Mouse (Mus musculus) embryonic facial prominence, embryonic 12.5 days (tissue): ENCODE results near the gene Gpbar1. TPM values are rescaled to one million over a fixed set of nuclear protein-coding genes. Genes with fewer than 3 reads are reported as not detected.
A peak's percentile ranks its signal among the peaks of the same experiment; 100 is the strongest.
"Not testable (repeated sequence)": the region's sequence is repeated elsewhere in the genome, so short reads cannot be mapped to it uniquely, and the experiment has no call there.

Experiments used
- ATAC-seq: fragments of 200-750 bp; cut with Nextera tagmentation; 2 replicates; pipeline ENCODE4 v1.8.0; 2017; ENCODE audit not compliant: insufficient number of reproducible peaks, insufficient read depth, low FRiP score, low TSS enrichment
- H3K27ac ChIP-seq: fragments of 300-500 bp; sonication (generic); 2 replicates; pipeline ENCODE4 v1.5.1; 2016; ENCODE audit warnings: mild to moderate bottlenecking
- H3K27me3 ChIP-seq: fragments of 300-500 bp; sonication (generic); 2 replicates; pipeline ENCODE4 v1.6.1; 2016; ENCODE audit warnings: mild to moderate bottlenecking, moderate library complexity
- H3K36me3 ChIP-seq: fragments of 300-500 bp; sonication (generic); 2 replicates; pipeline ENCODE4 v1.6.1; 2016; ENCODE audit warnings: mild to moderate bottlenecking
- H3K4me1 ChIP-seq: fragments of 300-500 bp; sonication (generic); 2 replicates; pipeline ENCODE4 v1.6.1; 2016
- H3K4me2 ChIP-seq: fragments of 300-500 bp; sonication (generic); replicated peaks from 2 replicates; pipeline ENCODE4 v1.6.1; 2016; ENCODE audit warnings: mild to moderate bottlenecking, moderate library complexity
- H3K4me3 ChIP-seq: fragments of 300-500 bp; sonication (generic); 2 replicates; pipeline ENCODE4 v1.5.1; 2016; ENCODE audit warnings: mild to moderate bottlenecking
- H3K9ac ChIP-seq: fragments of 300-500 bp; sonication (generic); 2 replicates; pipeline ENCODE4 v1.6.1; 2016; ENCODE audit warnings: mild to moderate bottlenecking, moderate library complexity
- H3K9me3 ChIP-seq: fragments of 300-500 bp; sonication (generic); 2 replicates; pipeline ENCODE4 v1.6.1; 2016; ENCODE audit warnings: mild to moderate bottlenecking, moderate library complexity
- WGBS: fragments of 180-500 bp; shearing (Covaris S2); methylation state at CpG from one replicate; pipeline ENCODE4 v1.1.7; 2016; 5-methylcytosine and 5-hydroxymethylcytosine counted together
- polyA plus RNA-seq: library from polyadenylated mRNA; unstranded; fragments of >200 nt; fragmentation: Nextera tagmentation; extraction: Ambion mirVana; gene quantifications from 2 replicates; pipeline ENCODE4 v1.2.1, GENCODE M21; 2016

Gene Gpbar1
- polyA plus RNA-seq, 1 experiment from 2014 or later = not detected

DNA sequence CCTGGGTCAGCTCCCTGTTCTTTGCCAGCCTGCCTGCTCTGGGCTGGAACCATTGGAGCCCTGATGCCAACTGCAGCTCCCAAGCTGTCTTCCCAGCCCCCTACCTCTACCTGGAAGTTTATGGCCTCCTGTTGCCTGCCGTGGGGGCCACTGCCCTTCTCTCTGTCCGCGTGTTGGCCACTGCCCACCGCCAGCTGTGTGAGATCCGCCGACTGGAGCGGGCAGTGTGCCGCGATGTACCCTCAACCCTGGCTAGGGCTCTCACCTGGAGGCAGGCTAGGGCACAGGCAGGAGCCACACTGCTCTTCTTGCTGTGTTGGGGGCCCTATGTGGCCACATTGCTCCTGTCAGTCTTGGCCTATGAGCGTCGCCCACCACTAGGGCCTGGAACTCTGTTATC, 638 bp downstream of the Gpbar1 start:
- H3K27me3 ChIP-seq = no peaks in the 10 kb centered on the region
- no peak overlapping the region for H3K9ac ChIP-seq
- H3K4me3 ChIP-seq = no peak overlapping the region
- H3K36me3 ChIP-seq = peaks cover 48% of the 10 kb centered on the region
- no peaks in the 10 kb centered on the region for H3K9me3 ChIP-seq
- WGBS = 89% methylated on average over 11 of the region's 11 CpGs
- H3K27ac ChIP-seq = no peak overlapping the region
- ATAC-seq = no peak
- H3K4me2 ChIP-seq = no peak overlapping the region
- H3K4me1 ChIP-seq = peaks cover 20% of the 10 kb centered on the region

DNA sequence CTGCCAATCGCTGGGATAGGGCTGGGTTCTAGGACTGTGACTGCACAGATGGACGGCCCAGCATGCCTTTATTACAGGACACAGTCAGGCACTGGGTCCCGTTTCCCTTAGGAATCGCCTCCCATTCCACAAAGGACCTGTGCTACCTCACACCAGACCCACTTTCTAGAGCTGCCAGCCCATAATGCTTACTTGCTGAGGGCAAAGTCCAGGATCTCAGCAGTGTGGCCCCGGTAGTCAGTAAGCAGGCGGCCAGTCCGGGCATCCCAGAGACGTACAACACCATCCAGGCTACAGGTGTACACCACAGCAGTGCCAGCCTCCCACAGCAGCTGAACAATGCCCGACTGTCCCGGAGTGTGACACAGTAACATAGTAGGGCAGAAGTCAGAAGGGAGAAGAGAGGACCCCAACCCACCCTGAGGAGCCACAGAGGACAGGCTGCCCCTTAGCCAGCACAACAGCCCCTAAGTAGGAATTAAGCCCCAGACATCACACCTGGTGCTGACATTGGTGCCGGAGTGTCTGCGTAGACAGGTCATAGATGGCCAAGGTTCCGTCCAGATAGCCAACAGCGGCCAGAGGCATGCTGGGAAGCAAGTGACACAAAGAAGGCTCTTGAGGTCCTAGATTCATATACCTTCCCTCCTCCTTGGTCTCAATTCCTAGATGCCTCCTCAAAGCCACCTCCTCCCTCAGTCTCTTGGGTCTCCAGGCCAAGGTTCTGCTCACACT, 2.4 kb downstream of the Gpbar1 start:
- Histone ChIP-seq H3K4me1 (peaks cover 11% of the 10 kb centered on the region), H3K36me3 (peaks cover 48% of the 10 kb centered on the region), H3K27ac (no peak overlapping the region), H3K9ac (no peak overlapping the region), H3K4me3 (no peak overlapping the region), H3K27me3 (no peaks in the 10 kb centered on the region), H3K9me3 (no peaks in the 10 kb centered on the region), H3K4me2 (no peak overlapping the region)
- WGBS = 90% methylated on average over 14 of the region's 14 CpGs
- no peak for ATAC-seq

GRCm38 (mm10) chr1:74281372-74281771, 3.0 kb downstream of the Gpbar1 start:
- WGBS = 90% methylated on average over 2 of the region's 2 CpGs

GRCm38 (mm10) chr1:74281886-74282285, 3.5 kb downstream of the Gpbar1 start:
- Histone ChIP-seq H3K4me3 (no peak overlapping the region), H3K27me3 (no peaks in the 10 kb centered on the region), H3K27ac (no peak overlapping the region), H3K36me3 (peaks cover 48% of the 10 kb centered on the region), H3K4me2 (no peak overlapping the region), H3K9ac (no peak overlapping the region), H3K4me1 (peaks cover 10% of the 10 kb centered on the region), H3K9me3 (no peaks in the 10 kb centered on the region)
- WGBS = 95% methylated on average over 8 of the region's 8 CpGs
- no peak for ATAC-seq

More at GRCm38 (mm10) chr1:74281372-74281771, 3.0 kb downstream of the Gpbar1 start:
- no peak overlapping the region for H3K9ac ChIP-seq
- no peak for ATAC-seq
- H3K27me3 ChIP-seq = no peaks in the 10 kb centered on the region
- H3K4me1 ChIP-seq = peaks cover 10% of the 10 kb centered on the region
- no peak overlapping the region for H3K27ac ChIP-seq
- H3K4me3 ChIP-seq = no peak overlapping the region
- no peak overlapping the region for H3K4me2 ChIP-seq
- peaks cover 48% of the 10 kb centered on the region for H3K36me3 ChIP-seq
- no peaks in the 10 kb centered on the region for H3K9me3 ChIP-seq

DNA sequence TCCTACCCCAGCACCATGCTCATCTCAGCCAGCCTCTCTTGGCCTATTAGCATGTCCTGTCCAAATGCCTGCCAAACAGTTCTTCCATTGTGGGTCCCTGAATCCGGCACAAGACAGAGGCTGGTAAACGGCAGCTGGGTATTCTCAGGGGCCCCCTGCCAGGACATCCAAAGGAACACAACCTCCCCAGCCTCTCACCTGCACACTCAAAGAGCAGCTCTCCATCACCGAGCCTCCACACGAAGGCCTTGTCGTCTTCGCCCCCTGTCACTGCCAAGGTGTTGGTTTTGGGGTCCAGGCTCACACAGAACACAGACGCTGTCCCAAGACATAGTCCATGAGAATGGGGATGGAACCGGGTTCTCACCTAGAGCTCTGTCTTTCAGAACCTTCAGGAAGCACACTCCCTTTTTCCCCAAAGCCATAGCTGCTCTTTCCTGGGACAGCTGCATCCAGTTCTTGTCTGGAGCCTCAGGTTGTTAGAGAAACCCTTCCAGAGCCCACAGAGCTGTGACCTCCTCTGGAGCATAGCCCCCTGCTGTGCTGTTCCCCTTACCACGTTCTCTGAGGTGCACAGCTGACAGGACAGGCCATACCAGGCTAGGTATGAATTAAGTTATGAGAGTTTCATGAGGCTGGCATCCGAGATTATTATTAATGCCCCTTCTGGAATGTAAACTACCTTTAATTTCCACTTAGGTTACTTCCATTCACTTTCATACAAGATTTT, 4.7 kb downstream of the Gpbar1 start:
- Histone ChIP-seq H3K9me3 (no peaks in the 10 kb centered on the region), H3K4me2 (0 out of 2 replicates have a peak overlapping the region, but pooled peaks have one; percentile 7), H3K9ac (no peak overlapping the region), H3K4me1 (peaks cover 10% of the 10 kb centered on the region), H3K27ac (no peak overlapping the region), H3K27me3 (no peaks in the 10 kb centered on the region), H3K4me3 (no peak overlapping the region), H3K36me3 (peaks cover 48% of the 10 kb centered on the region)
- no peak for ATAC-seq
- 90% methylated on average over 10 of the region's 10 CpGs for WGBS

DNA sequence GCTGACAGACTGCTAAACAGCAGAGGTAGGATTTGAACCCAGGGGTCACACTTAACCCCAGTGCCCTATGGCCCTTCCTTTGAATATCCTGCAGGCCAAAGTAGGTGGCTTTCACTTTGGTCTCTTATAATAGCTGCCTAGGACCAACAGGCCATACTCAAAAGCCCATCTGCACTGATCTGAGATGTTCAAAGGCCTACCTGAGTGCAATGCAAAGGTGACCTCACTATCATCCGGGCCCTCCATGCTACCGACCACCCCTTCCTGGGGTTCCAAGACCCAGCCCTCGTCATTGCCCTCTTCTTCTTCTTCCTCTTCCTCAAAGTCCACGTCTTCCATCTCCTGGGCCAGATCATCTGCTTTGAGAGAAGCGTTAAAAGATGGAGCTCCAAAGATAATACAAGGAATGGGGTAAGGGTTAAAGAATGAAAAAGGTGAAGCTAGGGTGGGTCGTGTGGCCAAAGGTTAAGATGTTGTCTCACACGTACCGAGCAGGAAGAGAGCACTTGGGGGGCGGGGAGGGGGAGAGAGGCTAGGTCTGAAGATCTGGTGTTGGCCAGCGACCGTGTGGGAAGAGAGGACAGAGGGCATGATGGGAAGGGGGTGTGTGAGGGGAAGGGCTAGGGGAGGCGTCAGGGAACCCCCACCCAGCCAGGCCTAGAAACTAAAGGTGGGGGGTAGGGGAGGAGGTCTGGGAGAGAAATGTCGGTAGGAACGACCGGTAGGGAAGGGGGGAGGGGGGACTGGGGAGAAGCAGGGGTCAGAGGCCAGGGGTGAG, 5.5 kb downstream of the Gpbar1 start:
- Histone ChIP-seq H3K4me3 (peak overlapping the region; percentile 81), H3K27me3 (no peaks in the 10 kb centered on the region), H3K27ac (peak overlapping the region; percentile 76; the same call in 1 of the 2 replicates), H3K36me3 (peaks cover 46% of the 10 kb centered on the region), H3K9me3 (no peaks in the 10 kb centered on the region), H3K4me2 (peak overlapping the region; percentile 86), H3K9ac (peak overlapping the region; percentile 82), H3K4me1 (peaks cover 10% of the 10 kb centered on the region)
- peak; percentile 48; the same call in 1 of the 2 replicates for ATAC-seq
- WGBS = 14% methylated on average over 15 of the region's 15 CpGs

DNA sequence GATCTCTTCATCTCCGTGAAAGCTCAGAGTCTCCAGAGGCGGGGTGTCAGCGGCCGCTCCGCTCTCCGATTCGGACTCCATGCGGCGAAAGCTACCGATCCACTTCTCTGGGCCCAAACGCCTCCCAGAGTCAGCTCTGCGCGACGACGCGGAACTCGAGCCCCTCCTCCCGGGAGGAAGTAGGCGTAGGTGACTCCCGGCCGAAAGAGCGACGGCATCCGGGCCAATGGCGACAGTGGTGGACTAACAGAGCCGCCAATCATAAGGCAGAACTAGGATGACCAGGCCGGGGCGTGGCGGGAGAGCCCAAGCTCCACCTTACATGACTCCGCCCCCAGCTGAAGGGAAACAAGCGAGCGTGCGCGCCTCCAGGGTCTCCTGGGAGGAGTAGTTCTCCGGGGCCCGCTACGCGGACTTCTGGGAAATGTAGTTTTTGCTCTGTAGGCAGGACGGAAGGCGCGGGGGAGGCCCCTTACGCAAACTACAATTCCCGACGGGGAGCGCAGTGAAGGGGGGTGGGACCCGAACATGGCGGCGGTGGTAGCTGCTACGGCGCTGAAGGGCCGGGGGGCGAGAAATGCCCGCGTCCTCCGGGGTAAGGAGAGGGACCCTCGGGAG, 6.3 kb downstream of the Gpbar1 start, which contains the start of the genes Aamp and Pnkd:
Gene Aamp (minus strand): TSS at position 196 of the 618 bp plus-strand sequence.
Gene Pnkd (plus strand): TSS at position 388 of the 618 bp plus-strand sequence.
- H3K9ac ChIP-seq = peak within 1 kb of the TSS; percentile 82
- peaks cover 10% of the 10 kb centered on the region for H3K4me1 ChIP-seq
- no peaks in the 10 kb centered on the region for H3K27me3 ChIP-seq
- H3K4me2 ChIP-seq = peak within 1 kb of the TSS; percentile 86
- H3K4me3 ChIP-seq = peak within 1 kb of the TSS; percentile 81
- peak within 1 kb of the TSS; percentile 76; the same call in 1 of the 2 replicates for H3K27ac ChIP-seq
- peaks cover 46% of the 10 kb centered on the region for H3K36me3 ChIP-seq
- no peaks in the 10 kb centered on the region for H3K9me3 ChIP-seq
- ATAC-seq = peak; percentile 98
- WGBS = under 1% methylated on average over 56 of the region's 56 CpGs

- peak overlapping the region; percentile 81 for H3K4me3 ChIP-seq
- H3K9ac ChIP-seq = peak overlapping the region; percentile 70
- peaks cover 45% of the 10 kb centered on the region for H3K36me3 ChIP-seq
- peak overlapping the region; percentile 72 for H3K4me2 ChIP-seq
- no peaks in the 10 kb centered on the region for H3K27me3 ChIP-seq
- no peak overlapping the region for H3K27ac ChIP-seq
- ATAC-seq = no peak
- WGBS = 3% methylated on average over 23 of the region's 23 CpGs
- H3K9me3 ChIP-seq = no peaks in the 10 kb centered on the region
- H3K4me1 ChIP-seq = peaks cover 10% of the 10 kb centered on the region
These were observed 7.1 kb downstream of the Gpbar1 start for GRCm38 (mm10) chr1:74285212-74286010.

GRCm38 (mm10) chr1:74286869-74287607, 8.7 kb downstream of the Gpbar1 start:
- H3K4me1 ChIP-seq = peaks cover 10% of the 10 kb centered on the region
- H3K36me3 ChIP-seq = peaks cover 43% of the 10 kb centered on the region
- not testable (repeated sequence) for ATAC-seq, H3K27me3 ChIP-seq, H3K27ac ChIP-seq, H3K4me2 ChIP-seq, H3K9ac ChIP-seq, H3K9me3 ChIP-seq, H3K4me3 ChIP-seq
- 64% methylated on average over 15 of the region's 17 CpGs for WGBS

- no peak overlapping the region for H3K4me2 ChIP-seq
- no peak for ATAC-seq
- no peaks in the 10 kb centered on the region for H3K27me3 ChIP-seq
- H3K9ac ChIP-seq = no peak overlapping the region
- no peak overlapping the region for H3K4me3 ChIP-seq
- H3K4me1 ChIP-seq = peaks cover 10% of the 10 kb centered on the region
- peaks cover 40% of the 10 kb centered on the region for H3K36me3 ChIP-seq
- H3K9me3 ChIP-seq = no peaks in the 10 kb centered on the region
- 83% methylated on average over 4 of the region's 4 CpGs for WGBS
- H3K27ac ChIP-seq = no peak overlapping the region
These were observed 10.0 kb downstream of the Gpbar1 start for GRCm38 (mm10) chr1:74288327-74288726.
